Mouse (Mus musculus) CH12.LX (cell line): ENCODE measurements at regions not wholly inside any gene's neighbourhood (a gene's known extent, or its start where the extent isn't known, plus 50 kb on each side); places are given as distances from the start of the nearest gene placed in this dataset.

ENCODE experiments used
- DNase-seq: peaks from one replicate; pipeline ENCODE4 v3.0.0-alpha.2; 2013; ENCODE audit errors: extremely low read depth
- H3K27ac ChIP-seq: 2 replicates; pipeline ENCODE4 v1.5.1; 2012; ENCODE audit warnings: low read depth, mild to moderate bottlenecking, control low read depth, moderate library complexity; ENCODE audit not compliant: insufficient read depth
- H3K27me3 ChIP-seq: replicated peaks from 2 replicates; pipeline ENCODE3; 2012; ENCODE audit warnings: inconsistent platforms
- H3K36me3 ChIP-seq, 2 experiments: replicated peaks in 1 of 2; 2 replicates each; pipeline versions ENCODE3 to v1.6.1; 2012; ENCODE audit warnings: inconsistent platforms in 1 of 2, low read length in 1 of 2, mild to moderate bottlenecking in 1 of 2, mixed read lengths in 1 of 2, moderate library complexity in 1 of 2; ENCODE audit not compliant: control insufficient read depth in 1 of 2, insufficient read depth in 1 of 2
- H3K4me1 ChIP-seq, 2 experiments: 2 replicates each; pipeline ENCODE4 v1.6.1; 2012; ENCODE audit warnings: inconsistent platforms in 1 of 2, moderate library complexity in 1 of 2; ENCODE audit not compliant: insufficient read depth in 2 of 2, control insufficient read depth in 1 of 2
- H3K4me2 ChIP-seq: 2 replicates; pipeline ENCODE4 v1.6.1; 2012; ENCODE audit warnings: low read depth, mild to moderate bottlenecking, control low read depth; ENCODE audit not compliant: poor library complexity, insufficient read depth, severe bottlenecking
- H3K4me3 ChIP-seq, 3 experiments: fragments of 150-350 bp in 1 of 3; sonication (generic) in 1 of 3; replicated peaks in 1 of 3; 2 replicates each; pipeline versions ENCODE3 to v1.5.1; 2011 to 2012; ENCODE audit warnings: low read depth in 2 of 3, low read length in 2 of 3, mild to moderate bottlenecking in 2 of 3, moderate library complexity in 2 of 3, control low read depth in 1 of 3, improper control_type of control experiment in 1 of 3, inconsistent platforms in 1 of 3, mixed read lengths in 1 of 3; ENCODE audit not compliant: poor library complexity in 1 of 3
- H3K79me2 ChIP-seq: replicated peaks from 2 replicates; pipeline ENCODE4 v1.6.1; 2012; ENCODE audit warnings: mild to moderate bottlenecking, moderate library complexity; ENCODE audit not compliant: control insufficient read depth, poor library complexity, insufficient read depth, severe bottlenecking; ENCODE audit errors: extremely low read depth
- H3K9ac ChIP-seq: 2 replicates; pipeline ENCODE4 v1.6.1; 2012; ENCODE audit warnings: low read depth, mild to moderate bottlenecking, control low read depth, moderate library complexity; ENCODE audit not compliant: insufficient read depth
- H3K9me3 ChIP-seq: replicated peaks from 2 replicates; pipeline ENCODE3; 2012; ENCODE audit warnings: low read length, inconsistent platforms, mixed read lengths
- BHLHE40 ChIP-seq: IDR thresholded peaks from 2 replicates; pipeline ENCODE4 v1.6.1; 2011; ENCODE audit warnings: mild to moderate bottlenecking, low read depth, low read length, improper control_type of control experiment
- CHD2 ChIP-seq: IDR thresholded peaks from 2 replicates; pipeline ENCODE4 v1.6.1; 2011; ENCODE audit warnings: low read length, improper control_type of control experiment
- CTCF ChIP-seq, 2 experiments: IDR thresholded peaks in 1 of 2; conservative IDR thresholded peaks in 1 of 2; 2 replicates each; pipeline ENCODE4 v1.5.1; 2011 to 2012; ENCODE audit warnings: low read depth in 2 of 2, low read length in 2 of 2, improper control_type of control experiment in 1 of 2, inconsistent platforms in 1 of 2, mild to moderate bottlenecking in 1 of 2, moderate library complexity in 1 of 2
- GABPA ChIP-seq: IDR thresholded peaks from 2 replicates; pipeline ENCODE4 v1.6.1; 2012; ENCODE audit warnings: low read depth, low read length, improper control_type of control experiment, inconsistent platforms; ENCODE audit not compliant: insufficient replicate concordance
- IRF4 ChIP-seq: IDR thresholded peaks from 2 replicates; pipeline ENCODE4 v1.6.1; 2014; ENCODE audit warnings: low read depth, mild to moderate bottlenecking, inconsistent platforms, low read length, improper control_type of control experiment
- JUND ChIP-seq: conservative IDR thresholded peaks from 2 replicates; pipeline ENCODE4 v1.6.1; 2011; ENCODE audit warnings: low read depth, low read length, improper control_type of control experiment
- KAT2A ChIP-seq: IDR thresholded peaks from 2 replicates; pipeline ENCODE4 v1.6.1; 2012; ENCODE audit warnings: low read length, improper control_type of control experiment, inconsistent platforms; ENCODE audit not compliant: insufficient replicate concordance
- MEF2A ChIP-seq: IDR thresholded peaks from 2 replicates; pipeline ENCODE4 v1.6.1; 2014; ENCODE audit warnings: low read depth, mild to moderate bottlenecking, inconsistent platforms, low read length, improper control_type of control experiment, borderline replicate concordance
- NELFE ChIP-seq: IDR thresholded peaks from 2 replicates; pipeline ENCODE4 v1.6.1; 2011; ENCODE audit warnings: low read depth, low read length, improper control_type of control experiment
- PAX5 ChIP-seq: IDR thresholded peaks from 2 replicates; pipeline ENCODE4 v1.6.1; 2012; ENCODE audit warnings: low read length, inconsistent platforms, mixed read lengths
- RAD21 ChIP-seq: IDR thresholded peaks from 2 replicates; pipeline ENCODE4 v1.6.1; 2011; ENCODE audit warnings: low read depth, mild to moderate bottlenecking, low read length, improper control_type of control experiment, moderate library complexity
- SMC3 ChIP-seq: IDR thresholded peaks from 2 replicates; pipeline ENCODE4 v1.6.1; 2011; ENCODE audit warnings: low read depth, low read length, improper control_type of control experiment
- TBP ChIP-seq: conservative IDR thresholded peaks from 2 replicates; pipeline ENCODE4 v1.6.1; 2011; ENCODE audit warnings: low read depth, low read length, improper control_type of control experiment
- TCF12 ChIP-seq: IDR thresholded peaks from 2 replicates; pipeline ENCODE4 v1.6.1; 2014; ENCODE audit warnings: low read depth, mild to moderate bottlenecking, inconsistent platforms, low read length, improper control_type of control experiment
- UBTF ChIP-seq: IDR thresholded peaks from 2 replicates; pipeline ENCODE4 v1.6.1; 2012; ENCODE audit warnings: low read depth, mild to moderate bottlenecking, inconsistent platforms, low read length, improper control_type of control experiment, moderate library complexity
- USF1 ChIP-seq: IDR thresholded peaks from 2 replicates; pipeline ENCODE4 v1.6.1; 2014; ENCODE audit warnings: low read depth, mild to moderate bottlenecking, inconsistent platforms, low read length, improper control_type of control experiment
- USF2 ChIP-seq: conservative IDR thresholded peaks from 2 replicates; pipeline ENCODE4 v1.6.1; 2011; ENCODE audit warnings: low read depth, low read length, improper control_type of control experiment
- dilution Hi-C: fragments of 300-500 bp; cut with MboI; formaldehyde crosslinking; loops from 2 replicates; pipeline ENCODE4 v1.14.3; 2020; ENCODE audit warnings: low sequenced_read_pairs; ENCODE audit not compliant: extremely low pct_unique_long_range_greater_than_20kb, extremely low pct_ligation_motif_present
- in situ Hi-C: fragments of 300-500 bp; cut with MboI; formaldehyde crosslinking; loops from 3 replicates; pipeline ENCODE4 v1.14.3; 2019; ENCODE audit warnings: low sequenced_read_pairs, low pct_ligation_motif_present, low pct_unique_long_range_greater_than_20kb, mixed read lengths

DNA sequence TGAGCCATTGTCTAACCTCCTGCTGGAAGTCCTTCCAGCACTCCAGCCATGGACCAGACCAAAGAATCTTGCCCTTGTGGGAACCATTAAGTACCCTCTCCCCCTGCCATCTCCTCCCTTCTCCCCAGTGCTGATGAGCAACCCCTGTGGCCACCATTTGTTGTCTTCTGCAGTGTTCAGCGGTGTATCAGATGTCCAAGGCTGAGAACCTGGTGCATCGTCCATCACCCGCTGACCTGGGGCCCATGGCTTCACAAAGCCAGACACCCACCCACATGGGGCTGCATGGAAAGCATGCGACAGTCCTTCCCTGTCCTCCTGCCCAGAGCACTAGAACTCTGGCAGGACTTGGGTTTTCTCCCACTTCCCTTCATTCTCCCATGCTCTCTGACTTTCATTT is 1596.7 kb downstream of the D3Ertd751e start:
- H3K4me1 ChIP-seq, result no peaks in the 10 kb centered on the region

DNA sequence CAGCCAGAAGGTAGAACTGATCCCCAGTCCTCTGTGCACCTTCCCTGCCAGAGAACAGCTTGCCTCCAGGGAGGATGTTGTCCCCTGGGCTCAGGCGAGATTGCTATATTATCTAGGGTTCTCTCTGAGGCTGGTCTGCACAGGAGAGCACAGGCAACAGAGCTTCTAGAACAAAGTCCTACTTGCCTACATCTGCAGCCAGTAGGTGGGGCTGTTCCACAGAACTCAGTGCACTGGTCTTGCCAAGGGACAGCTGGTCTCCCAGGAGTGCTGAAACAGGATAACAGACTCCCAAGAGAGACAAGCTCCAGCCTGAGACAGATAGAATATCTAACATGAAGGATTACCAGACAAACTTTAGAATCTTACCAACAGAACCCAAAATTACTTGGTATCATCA is 1600.5 kb downstream of the D3Ertd751e start:
- dilution Hi-C loops, result no loop called here
- in situ Hi-C loops, result no loop called here
- no peaks in the 10 kb centered on the region for H3K4me1 ChIP-seq
- no peak overlapping the region for H3K4me3 ChIP-seq
- H3K9ac ChIP-seq, result no peak overlapping the region
- peak; percentile 44 for DNase-seq
- H3K9me3 ChIP-seq, result no peaks in the 10 kb centered on the region
- TF ChIP-seq RAD21 (peak; percentile 51), MEF2A (no peak), CTCF (conservative IDR thresholded peaks at IDR 0.05 in 1 of 2, IDR thresholded peaks at IDR 0.05 in 1 of 2; ENCODE audit: low read depth in 2 of 2, low read length in 2 of 2) (peak in 1 of 2 experiments; percentile 53; a peak in 2 of 4 replicates), SMC3 (peak; percentile 32; the same call in 1 of the 2 replicates)
- H3K4me2 ChIP-seq, result no peak overlapping the region
- H3K79me2 ChIP-seq, result no peaks in the 10 kb centered on the region
- no peaks in the 10 kb centered on the region for H3K27me3 ChIP-seq
- no peak overlapping the region for H3K27ac ChIP-seq
- no peaks in the 10 kb centered on the region for H3K36me3 ChIP-seq

More for the DNA sequence above, 1596.7 kb downstream of the D3Ertd751e start:
- no peak for DNase-seq
- Histone ChIP-seq H3K27me3 (no peaks in the 10 kb centered on the region), H3K9ac (no peak overlapping the region), H3K27ac (no peak overlapping the region), H3K4me2 (no peak overlapping the region), H3K79me2 (no peaks in the 10 kb centered on the region), H3K4me3 (no peak overlapping the region), H3K9me3 (no peaks in the 10 kb centered on the region), H3K36me3 (no peaks in the 10 kb centered on the region)
- dilution Hi-C loops (no loop called here), in situ Hi-C loops (no loop called here)
- TF ChIP-seq CTCF (conservative IDR thresholded peaks at IDR 0.05 in 1 of 2, IDR thresholded peaks at IDR 0.05 in 1 of 2; ENCODE audit: low read depth in 2 of 2, low read length in 2 of 2) (no peak), NELFE (no peak), TBP (no peak), USF2 (no peak), JUND (no peak), KAT2A (no peak), GABPA (no peak), RAD21 (no peak), TCF12 (no peak), PAX5 (no peak), BHLHE40 (no peak), CHD2 (no peak), USF1 (no peak), UBTF (no peak), IRF4 (no peak)
